Mouse (Mus musculus) myocyte (in vitro differentiated cells): ENCODE measurements at regions not wholly inside any gene's neighbourhood (a gene's known extent, or its start where the extent isn't known, plus 50 kb on each side); places are given as distances from the start of the nearest gene placed in this dataset.

Source experiments
- CEBPB ChIP-seq: IDR thresholded peaks from 2 replicates; pipeline ENCODE4 v1.6.1; 2011; ENCODE audit warnings: mild to moderate bottlenecking, moderate library complexity; ENCODE audit not compliant: poor library complexity, insufficient read depth, severe bottlenecking
- E2F4 ChIP-seq: IDR thresholded peaks from one replicate; pipeline ENCODE4 v1.6.1; 2011; ENCODE audit warnings: mild to moderate bottlenecking, control low read depth, moderate library complexity; ENCODE audit not compliant: insufficient read depth
- MAX ChIP-seq: IDR thresholded peaks from one replicate; pipeline ENCODE4 v1.6.1; 2011; ENCODE audit warnings: low read depth, mild to moderate bottlenecking, control low read depth
- MYOD1 ChIP-seq, 3 experiments: IDR thresholded peaks; one replicate each; pipeline ENCODE4 v1.6.1; 2011; ENCODE audit warnings: control low read depth in 2 of 3, low read depth in 2 of 3, mild to moderate bottlenecking in 2 of 3, moderate library complexity in 1 of 3; ENCODE audit not compliant: insufficient read length in 2 of 3, control insufficient read depth in 1 of 3
- MYOG ChIP-seq, 3 experiments: IDR thresholded peaks; one replicate each; pipeline ENCODE4 v1.6.1; 2011; ENCODE audit warnings: control low read depth in 2 of 3, low read depth in 2 of 3, mild to moderate bottlenecking in 2 of 3; ENCODE audit not compliant: insufficient read length in 2 of 3, control insufficient read depth in 1 of 3, insufficient read depth in 1 of 3
- POLR2A ChIP-seq: IDR thresholded peaks from one replicate; pipeline ENCODE4 v1.6.1; 2011; ENCODE audit warnings: low read depth, mild to moderate bottlenecking, control low read depth, moderate library complexity; ENCODE audit not compliant: insufficient read length
- POLR2AphosphoS2 ChIP-seq: IDR thresholded peaks from one replicate; pipeline ENCODE4 v1.6.1; 2011; ENCODE audit warnings: low read depth, control low read depth; ENCODE audit not compliant: insufficient read length
- REST ChIP-seq: IDR thresholded peaks from one replicate; pipeline ENCODE4 v1.6.1; 2011; ENCODE audit warnings: mild to moderate bottlenecking, control low read depth, moderate library complexity; ENCODE audit not compliant: insufficient read depth, insufficient read length
- SRF ChIP-seq: IDR thresholded peaks from one replicate; pipeline ENCODE4 v1.6.1; 2011; ENCODE audit warnings: low read depth; ENCODE audit not compliant: control insufficient read depth, insufficient read length
- TCF12 ChIP-seq: IDR thresholded peaks from one replicate; pipeline ENCODE4 v1.6.1; 2011; ENCODE audit warnings: mild to moderate bottlenecking, control low read depth; ENCODE audit not compliant: poor library complexity, insufficient read depth, severe bottlenecking
- TCF3 ChIP-seq: IDR thresholded peaks from one replicate; pipeline ENCODE4 v1.6.1; 2011; ENCODE audit warnings: low read depth, control low read depth; ENCODE audit not compliant: insufficient read length
- USF1 ChIP-seq: IDR thresholded peaks from one replicate; pipeline ENCODE4 v1.6.1; 2011; ENCODE audit warnings: low read depth, mild to moderate bottlenecking, control low read depth, moderate library complexity

DNA sequence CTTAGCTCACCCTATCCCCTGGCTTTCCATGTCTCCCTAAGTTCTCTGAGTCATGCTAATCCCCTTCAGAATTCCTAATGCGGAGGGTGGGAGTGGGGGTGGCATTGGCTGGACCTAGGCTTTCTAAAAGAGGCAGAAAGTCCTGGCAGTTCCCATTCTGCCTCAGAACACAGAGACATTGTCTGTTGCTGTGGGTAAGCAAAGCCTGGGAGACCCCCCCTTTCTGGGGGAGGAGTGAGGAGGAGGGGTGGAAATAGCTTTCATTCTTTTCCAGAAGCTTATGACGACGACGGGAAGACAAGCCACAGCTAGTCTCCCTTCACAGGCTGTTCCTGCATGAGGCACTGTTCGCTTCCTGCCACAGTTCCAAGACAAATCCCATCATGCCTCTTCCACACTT lies 83.6 kb downstream of the Trim29 start:
- TF ChIP-seq MYOG (IDR thresholded peaks at IDR 0.05; ENCODE audit: control insufficient read depth in 1 of 3, insufficient read depth in 1 of 3, insufficient read length in 2 of 3, low read depth in 2 of 3) (no peak), CEBPB (no peak), POLR2A (no peak), MYOD1 (IDR thresholded peaks at IDR 0.05; ENCODE audit: control insufficient read depth in 1 of 3, insufficient read length in 2 of 3, low read depth in 2 of 3) (no peak), POLR2AphosphoS2 (no peak), E2F4 (no peak), USF1 (no peak), MAX (no peak), TCF12 (no peak), TCF3 (no peak), SRF (no peak), REST (no peak)
